Mouse (Mus musculus) intestine, embryonic 16.5 days (tissue): Measurements from ENCODE around the gene Rnase12. TPM values are rescaled to one million over a fixed set of nuclear protein-coding genes. Genes with fewer than 3 reads are reported as not detected.

Experiments used
- ATAC-seq: fragments of 200-750 bp; cut with Nextera tagmentation; 2 replicates; pipeline ENCODE4 v1.8.0; 2017; ENCODE audit warnings: moderate TSS enrichment, moderate library complexity
- H3K27ac ChIP-seq: fragments of 300-500 bp; sonication (generic); 2 replicates; pipeline ENCODE4 v1.5.1; 2014; ENCODE audit warnings: mild to moderate bottlenecking, low read length
- H3K27me3 ChIP-seq: fragments of 300-500 bp; sonication (generic); replicated peaks from 2 replicates; pipeline ENCODE4 v1.6.1; 2014; ENCODE audit warnings: low read length, control low read depth, mixed read lengths; ENCODE audit not compliant: control insufficient read depth, insufficient read depth
- H3K36me3 ChIP-seq: fragments of 300-500 bp; sonication (generic); 2 replicates; pipeline ENCODE4 v1.6.1; 2014; ENCODE audit warnings: low read length, control low read depth; ENCODE audit not compliant: control insufficient read depth, insufficient read depth
- H3K4me1 ChIP-seq: fragments of 300-500 bp; sonication (generic); 2 replicates; pipeline ENCODE4 v1.6.1; 2014; ENCODE audit warnings: low read length, control low read depth, mixed read lengths; ENCODE audit not compliant: control insufficient read depth, insufficient read depth
- H3K4me2 ChIP-seq: fragments of 300-500 bp; sonication (generic); 2 replicates; pipeline ENCODE4 v1.6.1; 2014; ENCODE audit warnings: low read depth, low read length, control low read depth
- H3K4me3 ChIP-seq: fragments of 300-500 bp; sonication (generic); 2 replicates; pipeline ENCODE4 v1.5.1; 2014; ENCODE audit warnings: mild to moderate bottlenecking, low read length
- H3K9ac ChIP-seq: fragments of 300-500 bp; sonication (generic); 2 replicates; pipeline ENCODE4 v1.6.1; 2014; ENCODE audit warnings: low read depth, low read length
- H3K9me3 ChIP-seq: fragments of 300-500 bp; sonication (generic); 2 replicates; pipeline ENCODE4 v1.6.1; 2016; ENCODE audit warnings: low read length, control low read depth; ENCODE audit not compliant: control insufficient read depth
- WGBS: fragments of 180-500 bp; shearing (Covaris S2); extraction: QIAGEN DNeasy Blood & Tissue Kit; methylation state at CpG from one replicate; pipeline ENCODE4 v1.1.7; 2014; 5-methylcytosine and 5-hydroxymethylcytosine counted together
- polyA plus RNA-seq: library from polyadenylated mRNA; unstranded; fragments of >200 nt; fragmentation: Nextera tagmentation; extraction: Ambion mirVana; gene quantifications from 2 replicates; pipeline ENCODE4 v1.2.1, GENCODE M21; 2015

Gene Rnase12
- polyA plus RNA-seq, 1 experiment from 2014 or later, result 0.54 TPM

GRCm38 (mm10) chr14:51088166-51088969 is 30.9 kb upstream of the Rnase12 start:
- Histone ChIP-seq H3K27ac (peak overlapping the region; percentile 86), H3K4me2 (peak overlapping the region; percentile 68), H3K27me3 (no peaks in the 10 kb centered on the region), H3K36me3 (no peaks in the 10 kb centered on the region), H3K4me3 (peak overlapping the region; percentile 75), H3K9ac (peak overlapping the region; percentile 76), H3K4me1 (peaks cover 8% of the 10 kb centered on the region; the same call in 1 of the 2 replicates), H3K9me3 (no peaks in the 10 kb centered on the region)
- WGBS, result under 1% methylated on average over 23 of the region's 23 CpGs
- peak; percentile 45 for ATAC-seq

- Histone ChIP-seq H3K36me3 (no peaks in the 10 kb centered on the region), H3K9me3 (no peaks in the 10 kb centered on the region), H3K4me3 (peak overlapping the region; percentile 75), H3K27ac (no peak overlapping the region; the same call in 1 of the 2 replicates), H3K27me3 (no peaks in the 10 kb centered on the region), H3K4me1 (0 out of 2 replicates have a peak, but pooled peaks cover 8% of the 10 kb centered on the region), H3K4me2 (peak overlapping the region; percentile 68), H3K9ac (peak overlapping the region; percentile 59)
- no peak for ATAC-seq
- WGBS, result 17% methylated on average over 9 of the region's 9 CpGs
Observed at GRCm38 (mm10) chr14:51087762-51088161, 30.3 kb upstream of the Rnase12 start.

DNA sequence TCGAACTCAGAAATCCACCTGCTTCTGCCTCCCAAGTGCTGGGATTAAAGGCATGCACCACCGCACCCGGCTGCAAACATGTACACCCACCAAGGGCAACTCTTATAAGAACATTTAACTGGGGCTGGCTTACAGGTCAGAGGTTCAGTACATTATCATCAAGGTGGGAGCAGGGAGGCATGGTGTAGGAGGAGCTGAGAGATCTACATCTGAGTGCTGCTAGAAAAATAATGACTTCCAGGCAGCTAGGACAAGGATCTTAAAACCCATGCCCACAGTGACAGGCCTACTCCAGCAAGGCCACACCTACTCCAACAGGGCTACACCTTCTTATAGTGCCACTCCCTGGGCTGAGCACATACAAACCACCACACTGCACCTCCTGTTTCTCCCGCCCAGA is 28.4 kb upstream of the Rnase12 start:
- WGBS, result 76% methylated on average over 4 of the region's 4 CpGs
- Histone ChIP-seq H3K4me2 (no peak overlapping the region), H3K36me3 (no peaks in the 10 kb centered on the region), H3K9me3 (no peaks in the 10 kb centered on the region), H3K27ac (no peak overlapping the region), H3K4me3 (no peak overlapping the region), H3K27me3 (no peaks in the 10 kb centered on the region), H3K9ac (no peak overlapping the region), H3K4me1 (peaks cover 5% of the 10 kb centered on the region; the same call in 1 of the 2 replicates)
- no peak for ATAC-seq

- Histone ChIP-seq H3K27ac (no peak overlapping the region), H3K9me3 (no peaks in the 10 kb centered on the region), H3K9ac (no peak overlapping the region), H3K4me2 (no peak overlapping the region), H3K27me3 (no peaks in the 10 kb centered on the region), H3K4me3 (no peak overlapping the region), H3K36me3 (no peaks in the 10 kb centered on the region), H3K4me1 (peaks cover 5% of the 10 kb centered on the region; the same call in 1 of the 2 replicates)
- 77% methylated on average over 2 of the region's 2 CpGs for WGBS
- no peak for ATAC-seq
Observed at GRCm38 (mm10) chr14:51085086-51085485, 27.6 kb upstream of the Rnase12 start.

DNA sequence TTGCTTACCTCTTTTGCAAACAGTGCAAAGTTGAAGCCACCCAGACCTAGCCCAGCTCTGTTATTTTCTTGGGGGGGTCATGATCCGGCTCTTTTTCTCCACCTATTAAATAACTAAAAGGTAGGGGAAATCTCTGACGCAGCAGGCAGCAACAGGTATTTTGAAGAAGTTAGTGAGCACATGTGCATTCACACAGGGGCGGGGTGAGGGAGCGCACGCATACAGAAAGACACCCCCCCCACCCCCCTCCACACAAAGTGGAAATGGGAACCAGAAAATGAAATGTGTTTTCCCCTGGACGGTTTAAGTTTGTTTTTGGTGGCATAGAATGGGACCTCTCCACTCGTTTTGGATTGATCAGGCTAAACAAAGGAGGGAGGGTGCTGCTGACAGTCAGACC is 26.3 kb upstream of the Rnase12 start:
- Histone ChIP-seq H3K9ac (no peak overlapping the region), H3K4me2 (peak overlapping the region; percentile 79), H3K9me3 (no peaks in the 10 kb centered on the region), H3K27me3 (no peaks in the 10 kb centered on the region), H3K4me3 (peak overlapping the region; percentile 63), H3K36me3 (no peaks in the 10 kb centered on the region), H3K27ac (no peak overlapping the region), H3K4me1 (peaks cover 5% of the 10 kb centered on the region; the same call in 1 of the 2 replicates)
- WGBS, result 23% methylated on average over 7 of the region's 7 CpGs
- no peak for ATAC-seq

- Histone ChIP-seq H3K4me2 (peak overlapping the region; percentile 79), H3K9me3 (no peaks in the 10 kb centered on the region), H3K36me3 (no peaks in the 10 kb centered on the region), H3K27ac (0 out of 2 replicates have a peak overlapping the region, but pooled peaks have one; percentile 21), H3K4me3 (peak overlapping the region; percentile 63), H3K27me3 (no peaks in the 10 kb centered on the region), H3K9ac (peak overlapping the region; percentile 72), H3K4me1 (peaks cover 3% of the 10 kb centered on the region; the same call in 1 of the 2 replicates)
- peak; percentile 54 for ATAC-seq
- WGBS, result 4% methylated on average over 38 of the region's 40 CpGs
Observed at GRCm38 (mm10) chr14:51082599-51083581, 25.4 kb upstream of the Rnase12 start.

- H3K4me1 ChIP-seq, result peaks cover 3% of the 10 kb centered on the region; the same call in 1 of the 2 replicates
- no peak overlapping the region for H3K9ac ChIP-seq
- H3K36me3 ChIP-seq, result no peaks in the 10 kb centered on the region
- H3K27me3 ChIP-seq, result no peaks in the 10 kb centered on the region
- no peaks in the 10 kb centered on the region for H3K9me3 ChIP-seq
- no peak overlapping the region for H3K4me3 ChIP-seq
- no peak overlapping the region for H3K27ac ChIP-seq
- no peak overlapping the region for H3K4me2 ChIP-seq
- peak; percentile 86 for ATAC-seq
- 61% methylated on average over 2 of the region's 2 CpGs for WGBS
Observed at GRCm38 (mm10) chr14:51081035-51081434, 23.6 kb upstream of the Rnase12 start.

- no peak overlapping the region for H3K9ac ChIP-seq
- H3K36me3 ChIP-seq, result no peaks in the 10 kb centered on the region
- H3K27me3 ChIP-seq, result no peaks in the 10 kb centered on the region
- no peak overlapping the region for H3K4me3 ChIP-seq
- H3K4me2 ChIP-seq, result no peak overlapping the region
- H3K9me3 ChIP-seq, result no peaks in the 10 kb centered on the region
- no peak for ATAC-seq
- peaks cover 3% of the 10 kb centered on the region; the same call in 1 of the 2 replicates for H3K4me1 ChIP-seq
- no peak overlapping the region for H3K27ac ChIP-seq
- WGBS, result 85% methylated on average over 1 of the region's 1 CpGs
Observed at GRCm38 (mm10) chr14:51079180-51079579, 21.7 kb upstream of the Rnase12 start.

- Histone ChIP-seq H3K9me3 (no peaks in the 10 kb centered on the region), H3K36me3 (no peaks in the 10 kb centered on the region), H3K27ac (no peak within 1 kb of the TSS), H3K27me3 (no peaks in the 10 kb centered on the region), H3K4me3 (no peak within 1 kb of the TSS), H3K9ac (no peak within 1 kb of the TSS), H3K4me1 (no peaks in the 10 kb centered on the region), H3K4me2 (no peak within 1 kb of the TSS)
- 88% methylated on average over 3 of the region's 3 CpGs for WGBS
- no peak for ATAC-seq
Observed at GRCm38 (mm10) chr14:51074335-51074734, 16.9 kb upstream of the Rnase12 start, which contains the start of gene Olfr750. Olfr750 (minus strand) TSS chr14:51074435.
